Mouse (Mus musculus) liver, adult 2 months (tissue): ENCODE measurements around the gene Mgmt.

Experiments
- CTCF ChIP-seq: fragments of 200-500 bp; IDR thresholded peaks from 2 replicates; pipeline ENCODE4 v1.5.1; 2011; ENCODE audit warnings: low read depth, low read length, control low read depth
- POLR2A ChIP-seq: fragments of 200-500 bp; IDR thresholded peaks from 2 replicates; pipeline ENCODE4 v1.6.1; 2011; ENCODE audit warnings: low read length, control low read depth; ENCODE audit not compliant: insufficient read depth; ENCODE audit errors: extremely low read depth

GRCm38 (mm10) chr7:137069768-137070167 is 175.4 kb downstream of the Mgmt start:
- TF ChIP-seq CTCF, result no peak
- no peak for TF ChIP-seq POLR2A
